Mouse (Mus musculus) lung, embryonic 15.5 days (tissue): ENCODE measurements at regions not wholly inside any gene's neighbourhood (a gene's known extent, or its start where the extent isn't known, plus 50 kb on each side); places are given as distances from the start of the nearest gene placed in this dataset.

ENCODE experiments used
- ATAC-seq: fragments of 200-750 bp; cut with Nextera tagmentation; 2 replicates; pipeline ENCODE4 v1.8.0; 2017; ENCODE audit warnings: moderate number of reproducible peaks, borderline replicate concordance; ENCODE audit not compliant: low FRiP score, low TSS enrichment; ENCODE audit errors: extremely low read depth
- H3K27ac ChIP-seq: fragments of 300-500 bp; sonication (generic); 2 replicates; pipeline ENCODE4 v1.5.1; 2015; ENCODE audit warnings: moderate library complexity, mild to moderate bottlenecking, inconsistent platforms
- H3K27me3 ChIP-seq: fragments of 300-500 bp; sonication (generic); 2 replicates; pipeline ENCODE4 v1.6.1; 2015; ENCODE audit warnings: inconsistent platforms
- H3K36me3 ChIP-seq: fragments of 300-500 bp; sonication (generic); 2 replicates; pipeline ENCODE4 v1.6.1; 2015; ENCODE audit warnings: inconsistent platforms
- H3K4me1 ChIP-seq: fragments of 300-500 bp; sonication (generic); 2 replicates; pipeline ENCODE4 v1.6.1; 2015; ENCODE audit warnings: inconsistent platforms
- H3K4me2 ChIP-seq: fragments of 300-500 bp; sonication (generic); 2 replicates; pipeline ENCODE4 v1.6.1; 2015; ENCODE audit warnings: inconsistent platforms, mild to moderate bottlenecking, moderate library complexity
- H3K4me3 ChIP-seq: fragments of 300-500 bp; sonication (generic); 2 replicates; pipeline ENCODE4 v1.5.1; 2015; ENCODE audit warnings: mild to moderate bottlenecking, inconsistent platforms
- H3K9ac ChIP-seq: fragments of 300-500 bp; sonication (generic); 2 replicates; pipeline ENCODE4 v1.6.1; 2015; ENCODE audit warnings: inconsistent platforms
- H3K9me3 ChIP-seq: fragments of 300-500 bp; sonication (generic); 2 replicates; pipeline ENCODE4 v1.6.1; 2016; ENCODE audit warnings: inconsistent platforms
- WGBS: fragments of 180-500 bp; shearing (Covaris S2); methylation state at CpG from one replicate; pipeline ENCODE4 v1.1.7; 2015; 5-methylcytosine and 5-hydroxymethylcytosine counted together

- Histone ChIP-seq H3K4me3 (no peak overlapping the region), H3K27me3 (no peaks in the 10 kb centered on the region), H3K9me3 (no peaks in the 10 kb centered on the region), H3K27ac (no peak overlapping the region), H3K9ac (no peak overlapping the region), H3K4me1 (no peaks in the 10 kb centered on the region), H3K4me2 (no peak overlapping the region), H3K36me3 (no peaks in the 10 kb centered on the region)
- no peak for ATAC-seq
- WGBS: 80% methylated on average over 5 of the region's 5 CpGs
These were observed 198.7 kb downstream of the Ipo11 start for GRCm38 (mm10) chr13:106738011-106738410.

GRCm38 (mm10) chr13:106734323-106734722, 202.4 kb downstream of the Ipo11 start:
- Histone ChIP-seq H3K4me3 (no peak overlapping the region), H3K4me2 (no peak overlapping the region), H3K27ac (no peak overlapping the region), H3K9me3 (no peaks in the 10 kb centered on the region), H3K9ac (no peak overlapping the region), H3K27me3 (no peaks in the 10 kb centered on the region), H3K4me1 (no peaks in the 10 kb centered on the region), H3K36me3 (no peaks in the 10 kb centered on the region)
- no peak for ATAC-seq
- WGBS: 53% methylated on average over 2 of the region's 2 CpGs

- no peaks in the 10 kb centered on the region for H3K27me3 ChIP-seq
- no peak overlapping the region for H3K4me2 ChIP-seq
- no peaks in the 10 kb centered on the region for H3K4me1 ChIP-seq
- no peak for ATAC-seq
- H3K4me3 ChIP-seq: no peak overlapping the region
- WGBS: 87% methylated on average over 1 of the region's 1 CpGs
- no peaks in the 10 kb centered on the region for H3K36me3 ChIP-seq
- no peaks in the 10 kb centered on the region for H3K9me3 ChIP-seq
- H3K27ac ChIP-seq: no peak overlapping the region
- H3K9ac ChIP-seq: no peak overlapping the region
These were observed 203.9 kb downstream of the Ipo11 start for GRCm38 (mm10) chr13:106732906-106733305.

- 67% methylated on average over 1 of the region's 1 CpGs for WGBS
- Histone ChIP-seq H3K4me3 (no peak overlapping the region), H3K27me3 (no peaks in the 10 kb centered on the region), H3K9me3 (no peaks in the 10 kb centered on the region), H3K36me3 (no peaks in the 10 kb centered on the region), H3K9ac (no peak overlapping the region), H3K4me2 (no peak overlapping the region), H3K4me1 (no peaks in the 10 kb centered on the region), H3K27ac (no peak overlapping the region)
- no peak for ATAC-seq
These were observed 213.4 kb downstream of the Ipo11 start for GRCm38 (mm10) chr13:106723315-106723714.

- Histone ChIP-seq H3K36me3 (no peaks in the 10 kb centered on the region), H3K9me3 (no peaks in the 10 kb centered on the region), H3K4me1 (no peaks in the 10 kb centered on the region), H3K4me3 (no peak overlapping the region), H3K27me3 (no peaks in the 10 kb centered on the region), H3K27ac (no peak overlapping the region), H3K4me2 (no peak overlapping the region), H3K9ac (no peak overlapping the region)
- WGBS: 94% methylated on average over 1 of the region's 1 CpGs
- no peak for ATAC-seq
These were observed 215.6 kb downstream of the Ipo11 start for GRCm38 (mm10) chr13:106721167-106721566.

GRCm38 (mm10) chr13:106715771-106716170, 221.0 kb downstream of the Ipo11 start:
- H3K36me3 ChIP-seq: no peaks in the 10 kb centered on the region
- no peaks in the 10 kb centered on the region for H3K9me3 ChIP-seq
- WGBS: 50% methylated on average over 2 of the region's 2 CpGs
- H3K9ac ChIP-seq: no peak overlapping the region
- no peak; the same call in 1 of the 2 replicates for ATAC-seq
- H3K4me2 ChIP-seq: no peak overlapping the region
- no peaks in the 10 kb centered on the region for H3K27me3 ChIP-seq
- H3K4me3 ChIP-seq: no peak overlapping the region
- H3K27ac ChIP-seq: no peak overlapping the region
- H3K4me1 ChIP-seq: no peaks in the 10 kb centered on the region

- no peak overlapping the region for H3K27ac ChIP-seq
- ATAC-seq: no peak
These were observed 221.5 kb downstream of the Ipo11 start for GRCm38 (mm10) chr13:106715234-106715633.

GRCm38 (mm10) chr13:106710580-106710979, 226.2 kb downstream of the Ipo11 start:
- no peak for ATAC-seq
- WGBS: 72% methylated on average over 3 of the region's 3 CpGs

More at GRCm38 (mm10) chr13:106715234-106715633, 221.5 kb downstream of the Ipo11 start:
- Histone ChIP-seq H3K9me3 (no peaks in the 10 kb centered on the region), H3K9ac (no peak overlapping the region), H3K4me1 (no peaks in the 10 kb centered on the region), H3K36me3 (no peaks in the 10 kb centered on the region), H3K4me2 (no peak overlapping the region), H3K4me3 (no peak overlapping the region), H3K27me3 (no peaks in the 10 kb centered on the region)
- 74% methylated on average over 8 of the region's 8 CpGs for WGBS

GRCm38 (mm10) chr13:106700376-106700775, 236.4 kb downstream of the Ipo11 start:
- Histone ChIP-seq H3K4me2 (no peak overlapping the region), H3K36me3 (no peaks in the 10 kb centered on the region), H3K27me3 (no peaks in the 10 kb centered on the region), H3K27ac (no peak overlapping the region), H3K4me3 (no peak overlapping the region), H3K9me3 (no peaks in the 10 kb centered on the region), H3K4me1 (no peaks in the 10 kb centered on the region), H3K9ac (no peak overlapping the region)
- ATAC-seq: no peak
- 88% methylated on average over 1 of the region's 1 CpGs for WGBS

More at GRCm38 (mm10) chr13:106710580-106710979, 226.2 kb downstream of the Ipo11 start:
- Histone ChIP-seq H3K4me3 (no peak overlapping the region), H3K4me1 (no peaks in the 10 kb centered on the region), H3K36me3 (no peaks in the 10 kb centered on the region), H3K27ac (no peak overlapping the region), H3K9me3 (no peaks in the 10 kb centered on the region), H3K27me3 (no peaks in the 10 kb centered on the region), H3K9ac (no peak overlapping the region), H3K4me2 (no peak overlapping the region)

- Histone ChIP-seq H3K4me2 (no peak overlapping the region), H3K36me3 (no peaks in the 10 kb centered on the region), H3K4me3 (no peak overlapping the region), H3K9me3 (no peaks in the 10 kb centered on the region), H3K4me1 (no peaks in the 10 kb centered on the region), H3K27me3 (no peaks in the 10 kb centered on the region), H3K27ac (no peak overlapping the region), H3K9ac (no peak overlapping the region)
- WGBS: 75% methylated on average over 3 of the region's 3 CpGs
- ATAC-seq: no peak
These were observed 236.8 kb downstream of the Ipo11 start for GRCm38 (mm10) chr13:106699957-106700356.

- Histone ChIP-seq H3K4me3 (no peak overlapping the region), H3K9me3 (no peaks in the 10 kb centered on the region), H3K9ac (no peak overlapping the region), H3K4me2 (peak overlapping the region; percentile 17; the same call in 1 of the 2 replicates), H3K27ac (no peak overlapping the region), H3K27me3 (no peaks in the 10 kb centered on the region), H3K4me1 (no peaks in the 10 kb centered on the region), H3K36me3 (no peaks in the 10 kb centered on the region)
- WGBS: 62% methylated on average over 10 of the region's 10 CpGs
- no peak for ATAC-seq
These were observed 244.8 kb downstream of the Ipo11 start for GRCm38 (mm10) chr13:106691787-106692571.

GRCm38 (mm10) chr13:106690125-106690524, 246.6 kb downstream of the Ipo11 start:
- ATAC-seq: no peak
- 77% methylated on average over 3 of the region's 3 CpGs for WGBS

More at GRCm38 (mm10) chr13:106690125-106690524, 246.6 kb downstream of the Ipo11 start:
- no peak overlapping the region for H3K4me2 ChIP-seq
- H3K36me3 ChIP-seq: no peaks in the 10 kb centered on the region
- H3K9ac ChIP-seq: no peak overlapping the region
- H3K27ac ChIP-seq: no peak overlapping the region
- H3K9me3 ChIP-seq: no peaks in the 10 kb centered on the region
- no peaks in the 10 kb centered on the region for H3K27me3 ChIP-seq
- H3K4me1 ChIP-seq: no peaks in the 10 kb centered on the region
- no peak overlapping the region for H3K4me3 ChIP-seq
